Mouse (Mus musculus) brain, embryonic 14.5 days (tissue): ENCODE results near the gene Clps. TPM values are rescaled to one million over a fixed set of nuclear protein-coding genes. Genes with fewer than 3 reads are reported as not detected.

Experiments used
- DNase-seq: peaks from one replicate; pipeline ENCODE4 v3.0.0-alpha.2; 2011; ENCODE audit warnings: low read depth
- CTCF ChIP-seq: fragments of 200-500 bp; IDR thresholded peaks from 2 replicates; pipeline ENCODE4 v1.5.1; 2012; ENCODE audit warnings: inconsistent platforms, mild to moderate bottlenecking, moderate library complexity, borderline replicate concordance; ENCODE audit not compliant: insufficient read depth, insufficient read length; ENCODE audit errors: extremely low read depth
- POLR2A ChIP-seq: fragments of 200-500 bp; IDR thresholded peaks from 2 replicates; pipeline ENCODE4 v1.6.1; 2012; ENCODE audit warnings: mild to moderate bottlenecking, inconsistent platforms, borderline replicate concordance; ENCODE audit not compliant: poor library complexity, insufficient read depth, insufficient read length, severe bottlenecking; ENCODE audit errors: extremely low read depth
- polyA plus RNA-seq: library from polyadenylated mRNA; depleted of rRNA; stranded (reverse); fragments of >200 nt; gene quantifications from 2 replicates; pipeline ENCODE4 v1.2.3, GENCODE M21; 2012; rRNA removed

Gene Clps
- polyA plus RNA-seq, 1 experiment, result not detected

- TF ChIP-seq CTCF (no peak), POLR2A (no peak)
Measured at GRCm38 (mm10) chr17:28514555-28514954, 46.0 kb downstream of the Clps start.

GRCm38 (mm10) chr17:28513844-28514243, 46.7 kb downstream of the Clps start:
- DNase-seq, result no peak
- no peak for TF ChIP-seq POLR2A
- TF ChIP-seq CTCF, result no peak

More at GRCm38 (mm10) chr17:28514555-28514954, 46.0 kb downstream of the Clps start:
- no peak for DNase-seq

DNA sequence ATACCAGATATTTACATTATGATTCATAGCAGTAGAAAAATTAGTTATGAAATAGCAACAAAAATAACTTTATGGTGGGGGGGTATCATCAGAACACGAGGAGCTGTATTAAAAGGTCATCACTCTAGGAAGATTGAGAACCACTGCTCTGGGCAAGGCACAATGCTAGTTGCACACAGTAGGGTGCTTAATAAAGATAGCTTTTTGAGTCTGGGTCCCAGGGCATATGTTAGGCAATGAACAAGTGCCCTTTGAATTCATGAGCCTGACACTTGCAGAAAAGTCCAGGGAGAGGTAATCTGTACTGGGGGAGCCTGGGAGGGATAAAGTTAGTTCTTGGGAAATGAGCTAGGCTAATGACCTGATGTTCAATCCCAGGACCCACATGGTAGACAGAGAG, 47.2 kb downstream of the Clps start:
- no peak for DNase-seq
- TF ChIP-seq POLR2A (no peak), CTCF (no peak)

DNA sequence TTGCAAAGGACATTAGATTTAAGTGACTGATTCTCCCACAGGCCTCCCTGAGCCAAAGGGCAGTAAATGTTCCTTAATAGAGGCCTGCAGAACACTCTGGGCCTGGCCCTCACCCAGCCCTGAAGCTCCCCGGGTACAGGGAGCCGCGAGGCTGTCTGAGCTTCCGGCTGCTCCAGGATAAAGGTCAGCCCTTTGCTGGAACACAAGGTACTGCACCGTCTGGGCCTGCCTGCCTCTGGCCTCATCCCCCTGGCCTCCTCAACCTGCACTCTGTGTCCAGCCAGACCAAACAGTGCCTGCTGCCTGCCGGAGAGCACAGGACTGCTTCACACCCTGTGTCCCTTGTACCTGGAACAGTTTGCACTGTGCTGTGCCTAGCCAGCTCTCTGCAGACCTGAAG, 47.9 kb downstream of the Clps start:
- DNase-seq, result no peak
- no peak for TF ChIP-seq POLR2A
- TF ChIP-seq CTCF, result no peak

DNA sequence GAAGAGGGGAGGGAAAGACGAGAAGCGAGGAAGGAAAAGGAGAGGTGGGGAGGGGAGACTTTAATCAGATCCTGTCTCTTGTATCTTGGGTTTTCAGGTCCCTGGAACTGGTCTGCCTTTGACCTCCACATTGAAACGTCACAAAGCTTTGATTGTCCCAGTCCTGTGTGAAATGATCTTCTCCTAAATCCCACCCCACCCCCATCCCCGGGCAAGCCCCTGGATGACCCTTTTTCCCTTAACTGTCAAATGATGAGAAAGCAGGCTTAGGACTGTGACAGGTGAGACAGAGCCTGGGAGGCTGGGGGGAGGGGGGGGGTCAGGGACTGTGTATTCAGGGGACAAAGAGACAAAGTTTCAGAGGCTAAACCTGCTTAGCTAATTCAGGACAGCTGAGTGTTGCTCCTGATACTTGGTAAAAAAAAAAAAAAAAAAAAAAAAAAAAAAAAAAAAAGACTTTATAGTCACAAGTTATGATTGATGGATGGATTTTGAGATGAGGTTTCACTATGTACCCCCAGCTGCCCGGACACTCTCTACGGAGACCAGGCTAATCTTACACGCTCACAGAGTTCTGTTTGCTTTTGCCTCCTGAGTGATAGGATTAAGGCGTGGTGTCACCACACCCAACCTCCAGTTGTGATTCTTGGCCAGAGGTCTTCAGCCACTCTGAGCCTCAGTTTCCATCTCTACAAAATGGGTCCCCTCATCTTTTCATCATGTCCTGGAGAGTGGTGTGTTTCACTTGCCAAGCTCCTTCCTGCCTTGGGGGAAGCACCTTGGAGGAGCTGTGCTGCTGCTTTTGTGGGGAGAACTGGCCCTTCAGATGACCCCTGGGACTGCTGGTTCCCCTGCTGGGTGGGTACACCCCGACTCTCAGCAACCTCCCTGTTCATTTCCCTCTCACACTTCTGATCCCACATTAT, 48.7 kb downstream of the Clps start:
- TF ChIP-seq POLR2A (no peak), CTCF (no peak)
- DNase-seq, result no peak

GRCm38 (mm10) chr17:28510445-28511342, 49.9 kb downstream of the Clps start:
- no peak for DNase-seq
- TF ChIP-seq CTCF, result no peak
- TF ChIP-seq POLR2A, result no peak

Other genes starting within 250 kb of the Clps start
- gene Fance, start 247.2 kb downstream of the Clps start, polyA plus RNA-seq, result 14.2 and 19.6 TPM in 2 replicates
- gene Rpl10a, start 232.3 kb downstream of the Clps start, polyA plus RNA-seq, result 1,651 and 1,905 TPM in 2 replicates
- gene Tead3, start 209.9 kb downstream of the Clps start, polyA plus RNA-seq, result 15.6 and 16.4 TPM in 2 replicates
- gene Tulp1, start 195.5 kb downstream of the Clps start, polyA plus RNA-seq, result 1.3 and 1.9 TPM in 2 replicates
- 27.9 and 34.3 TPM in 2 replicates for gene Fkbp5, start 43.2 kb downstream of the Clps start, polyA plus RNA-seq
- 0.05 and 0.09 TPM in 2 replicates for gene Armc12, start 30.0 kb downstream of the Clps start, polyA plus RNA-seq
- gene Clpsl2, start 11.4 kb downstream of the Clps start, polyA plus RNA-seq, result 0.21 TPM in 1 of 2 replicates, not detected in the other
- 5.9 and 6.4 TPM in 2 replicates for gene Lhfpl5, start 14.9 kb upstream of the Clps start, polyA plus RNA-seq
- 61.8 and 75.6 TPM in 2 replicates for gene Srpk1, start 61.9 kb upstream of the Clps start, polyA plus RNA-seq
- gene Slc26a8, start 129.5 kb upstream of the Clps start, polyA plus RNA-seq, result 3.1 and 3.2 TPM in 2 replicates
- gene Mapk14, start 130.6 kb upstream of the Clps start, polyA plus RNA-seq, result 64.7 and 66.2 TPM in 2 replicates
- gene AC170998.1, start 165.3 kb upstream of the Clps start, polyA plus RNA-seq, result 0.53 and 0.89 TPM in 2 replicates
- 1.3 and 2.1 TPM in 2 replicates for gene Mapk13, start 208.5 kb upstream of the Clps start, polyA plus RNA-seq
- 46.1 and 47.5 TPM in 2 replicates for gene Brpf3, start 240.3 kb upstream of the Clps start, polyA plus RNA-seq